Mouse (Mus musculus) A20 (cell line): Measurements from ENCODE around the gene St5.

Experiments used
- DNase-seq: peaks from one replicate; pipeline ENCODE4 v3.0.0-alpha.2; 2011; ENCODE audit warnings: low read depth, low spot score

Gene St5

GRCm38 (mm10) chr7:109529741-109530140 is 173.7 kb downstream of the St5 start:
- no peak for DNase-seq

GRCm38 (mm10) chr7:109528356-109528755 is 175.0 kb downstream of the St5 start:
- peak; percentile 33 for DNase-seq

GRCm38 (mm10) chr7:109527536-109527935 is 175.9 kb downstream of the St5 start:
- no peak for DNase-seq

- DNase-seq = peak; percentile 16
These were observed 177.4 kb downstream of the St5 start for GRCm38 (mm10) chr7:109525740-109526663.

GRCm38 (mm10) chr7:109524763-109525162 is 178.6 kb downstream of the St5 start:
- DNase-seq = peak; percentile 7

GRCm38 (mm10) chr7:109524442-109524744 is 179.0 kb downstream of the St5 start:
- no peak for DNase-seq

GRCm38 (mm10) chr7:109523741-109524441 is 179.5 kb downstream of the St5 start:
- DNase-seq = peak; percentile 48

- peak; percentile 10 for DNase-seq
These were observed 180.1 kb downstream of the St5 start for GRCm38 (mm10) chr7:109523304-109523703.

- DNase-seq = no peak
These were observed 181.3 kb downstream of the St5 start for GRCm38 (mm10) chr7:109522084-109522483.

- peak; percentile 34 for DNase-seq
These were observed 183.5 kb downstream of the St5 start for GRCm38 (mm10) chr7:109519936-109520335.

- peak; percentile 98 for DNase-seq
These were observed 184.3 kb downstream of the St5 start, which contains the start of gene Rpl27a for GRCm38 (mm10) chr7:109518838-109519696. Rpl27a (plus strand) TSS chr7:109519147.

GRCm38 (mm10) chr7:109518036-109518681 is 185.2 kb downstream of the St5 start:
- DNase-seq = peak; percentile 60

- peak; percentile 7 for DNase-seq
These were observed 186.9 kb downstream of the St5 start for GRCm38 (mm10) chr7:109516500-109516899.

GRCm38 (mm10) chr7:109511838-109512237 is 191.6 kb downstream of the St5 start:
- DNase-seq = no peak

GRCm38 (mm10) chr7:109510799-109511198 is 192.6 kb downstream of the St5 start:
- DNase-seq = no peak

GRCm38 (mm10) chr7:109508034-109508433 is 195.4 kb downstream of the St5 start, which contains the start of gene Trim66:
Trim66 (minus strand) TSS chr7:109508134.
- no peak for DNase-seq

GRCm38 (mm10) chr7:109507572-109507971 is 195.8 kb downstream of the St5 start:
- no peak for DNase-seq

GRCm38 (mm10) chr7:109507119-109507518 is 196.3 kb downstream of the St5 start:
- no peak for DNase-seq

- DNase-seq = no peak
These were observed 205.9 kb downstream of the St5 start for GRCm38 (mm10) chr7:109497507-109497906.

- DNase-seq = no peak
These were observed 209.8 kb downstream of the St5 start for GRCm38 (mm10) chr7:109493319-109494316.
